Mouse (Mus musculus) left cerebral cortex, adult 11 months (tissue): ENCODE data around the gene Wdr18.
"Not testable (repeated sequence)": the region's sequence is repeated elsewhere in the genome, so short reads cannot be mapped to it uniquely, and the experiment has no call there.

Source experiments
- DNase-seq: peaks from one replicate; pipeline ENCODE4 v3.0.0; 2022; ENCODE audit warnings: low spot score

Gene Wdr18

GRCm38 (mm10) chr10:79946752-79947322, 13.1 kb upstream of the Wdr18 start:
- DNase-seq, result no peak

GRCm38 (mm10) chr10:79947502-79947901, 12.4 kb upstream of the Wdr18 start:
- DNase-seq, result no peak

- no peak for DNase-seq
These were observed 10.1 kb upstream of the Wdr18 start for GRCm38 (mm10) chr10:79949873-79950272.

GRCm38 (mm10) chr10:79950661-79951060, 9.3 kb upstream of the Wdr18 start:
- no peak for DNase-seq

- no peak for DNase-seq
These were observed 6.0 kb upstream of the Wdr18 start for GRCm38 (mm10) chr10:79953946-79954345.

GRCm38 (mm10) chr10:79955691-79956090, 4.3 kb upstream of the Wdr18 start:
- DNase-seq, result no peak

GRCm38 (mm10) chr10:79956643-79957154, 3.3 kb upstream of the Wdr18 start:
- no peak for DNase-seq

- no peak for DNase-seq
These were observed 1.7 kb upstream of the Wdr18 start for GRCm38 (mm10) chr10:79958140-79958816.

- not testable (repeated sequence) for DNase-seq
These were observed 540 bp upstream of the Wdr18 start for GRCm38 (mm10) chr10:79959412-79959811.

- no peak for DNase-seq
These were observed 831 bp downstream of the Wdr18 start for GRCm38 (mm10) chr10:79960671-79961294.

GRCm38 (mm10) chr10:79964727-79965126, 4.8 kb downstream of the Wdr18 start:
- no peak for DNase-seq

- DNase-seq, result no peak
These were observed 5.4 kb downstream of the Wdr18 start for GRCm38 (mm10) chr10:79965325-79965724.

GRCm38 (mm10) chr10:79966886-79967400, 7.0 kb downstream of the Wdr18 start:
- DNase-seq, result no peak

GRCm38 (mm10) chr10:79968181-79968580, 8.2 kb downstream of the Wdr18 start:
- no peak for DNase-seq

GRCm38 (mm10) chr10:79969124-79969568, 9.2 kb downstream of the Wdr18 start:
- no peak for DNase-seq

- no peak for DNase-seq
These were observed 10.6 kb downstream of the Wdr18 start, which contains the start of gene Grin3b for GRCm38 (mm10) chr10:79970415-79971182. TSS of gene Grin3b (plus strand) at chr10:79970715.

- no peak for DNase-seq
These were observed 11.2 kb downstream of the Wdr18 start for GRCm38 (mm10) chr10:79971183-79971497.

GRCm38 (mm10) chr10:79972831-79973230, 12.9 kb downstream of the Wdr18 start:
- DNase-seq, result no peak

GRCm38 (mm10) chr10:79974087-79974486, 14.1 kb downstream of the Wdr18 start:
- no peak for DNase-seq

GRCm38 (mm10) chr10:79974668-79975067, 14.7 kb downstream of the Wdr18 start:
- DNase-seq, result no peak

GRCm38 (mm10) chr10:79976071-79976721, 16.2 kb downstream of the Wdr18 start:
- no peak for DNase-seq

GRCm38 (mm10) chr10:79976722-79977107, 16.8 kb downstream of the Wdr18 start:
- DNase-seq, result no peak
